Mouse (Mus musculus) spleen, embryonic (tissue): ENCODE data around the gene Tbc1d30.

Experiments
- CTCF ChIA-PET: fragments of 350-600 bp; sonication (Branson Sonifier 250); formaldehyde crosslinking; loops from one replicate; lab custom pipeline; 2022; lab: Charles Lee

Tbc1d30 gene

GRCm38 (mm10) chr10:121274964-121275363 is 76.1 kb downstream of the Tbc1d30 start:
- CTCF ChIA-PET = no interaction called here

GRCm38 (mm10) chr10:121271002-121271401 is 80.1 kb downstream of the Tbc1d30 start:
- CTCF ChIA-PET = interaction anchor here (0.7 kb wide), 1 partner anchor 414 kb away, joined by 5 read pairs; no protein-coding TSS in a partner anchor

- CTCF ChIA-PET = no interaction called here
These were observed 82.3 kb downstream of the Tbc1d30 start for GRCm38 (mm10) chr10:121268771-121269170.

GRCm38 (mm10) chr10:121264204-121264575 is 86.9 kb downstream of the Tbc1d30 start:
- CTCF ChIA-PET = no interaction called here

GRCm38 (mm10) chr10:121263520-121264203 is 87.4 kb downstream of the Tbc1d30 start:
- CTCF ChIA-PET = interaction anchor here (0.5 kb wide), 1 partner anchor 152 kb away, joined by 4 read pairs; no protein-coding TSS in a partner anchor

- CTCF ChIA-PET = no interaction called here
These were observed 88.9 kb downstream of the Tbc1d30 start for GRCm38 (mm10) chr10:121262206-121262605.

GRCm38 (mm10) chr10:121261036-121261592 is 90.0 kb downstream of the Tbc1d30 start:
- CTCF ChIA-PET = no interaction called here

- CTCF ChIA-PET = no interaction called here
These were observed 94.8 kb downstream of the Tbc1d30 start for GRCm38 (mm10) chr10:121256115-121256825.

GRCm38 (mm10) chr10:121255465-121255864 is 95.6 kb downstream of the Tbc1d30 start:
- CTCF ChIA-PET = no interaction called here

GRCm38 (mm10) chr10:121254343-121254742 is 96.7 kb downstream of the Tbc1d30 start:
- CTCF ChIA-PET = no interaction called here

- CTCF ChIA-PET = no interaction called here
These were observed 98.3 kb downstream of the Tbc1d30 start for GRCm38 (mm10) chr10:121252781-121253180.

GRCm38 (mm10) chr10:121251191-121251590 is 99.9 kb downstream of the Tbc1d30 start:
- CTCF ChIA-PET = interaction anchor here (0.6 kb wide), 1 partner anchor 176 kb away, joined by 5 read pairs; no protein-coding TSS in a partner anchor

GRCm38 (mm10) chr10:121249820-121250219 is 101.3 kb downstream of the Tbc1d30 start:
- CTCF ChIA-PET = no interaction called here

GRCm38 (mm10) chr10:121247545-121247944 is 103.5 kb downstream of the Tbc1d30 start:
- CTCF ChIA-PET = no interaction called here

GRCm38 (mm10) chr10:121246971-121247370 is 104.1 kb downstream of the Tbc1d30 start:
- CTCF ChIA-PET = no interaction called here

GRCm38 (mm10) chr10:121243373-121244207 is 107.5 kb downstream of the Tbc1d30 start:
- CTCF ChIA-PET = no interaction called here

- CTCF ChIA-PET = no interaction called here
These were observed 108.5 kb downstream of the Tbc1d30 start for GRCm38 (mm10) chr10:121242596-121242995.

- CTCF ChIA-PET = no interaction called here
These were observed 112.0 kb downstream of the Tbc1d30 start for GRCm38 (mm10) chr10:121239065-121239464.

GRCm38 (mm10) chr10:121238551-121238950 is 112.5 kb downstream of the Tbc1d30 start:
- CTCF ChIA-PET = no interaction called here

GRCm38 (mm10) chr10:121237377-121237776 is 113.7 kb downstream of the Tbc1d30 start:
- CTCF ChIA-PET = interaction anchor here (0.6 kb wide), 1 partner anchor 195 kb away, joined by 3 read pairs; no protein-coding TSS in a partner anchor

GRCm38 (mm10) chr10:121235167-121235824 is 115.8 kb downstream of the Tbc1d30 start:
- CTCF ChIA-PET = no interaction called here
